Mouse (Mus musculus) stomach, embryonic 14.5 days (tissue): ENCODE data around the gene Gcnt1. TPM values are rescaled to one million over a fixed set of nuclear protein-coding genes. Genes with fewer than 3 reads are reported as not detected.

ENCODE experiments used
- ATAC-seq: fragments of 200-750 bp; cut with Nextera tagmentation; 2 replicates; pipeline ENCODE4 v1.8.0; 2017; ENCODE audit warnings: low read depth, moderate TSS enrichment; ENCODE audit not compliant: insufficient number of reproducible peaks, insufficient read depth, low FRiP score
- H3K27ac ChIP-seq: fragments of 300-500 bp; sonication (generic); 2 replicates; pipeline ENCODE4 v1.5.1; 2014; ENCODE audit warnings: mild to moderate bottlenecking, low read length, moderate library complexity, mixed read lengths
- H3K27me3 ChIP-seq: fragments of 300-500 bp; sonication (generic); 2 replicates; pipeline ENCODE4 v1.6.1; 2014; ENCODE audit warnings: low read length, control low read depth, mixed read lengths; ENCODE audit not compliant: control insufficient read depth, insufficient read depth
- H3K36me3 ChIP-seq: fragments of 300-500 bp; sonication (generic); 2 replicates; pipeline ENCODE4 v1.6.1; 2014; ENCODE audit warnings: mild to moderate bottlenecking, control low read depth, low read length, moderate library complexity, mixed read lengths; ENCODE audit not compliant: control insufficient read depth, insufficient read depth
- H3K4me1 ChIP-seq: fragments of 300-500 bp; sonication (generic); 2 replicates; pipeline ENCODE4 v1.6.1; 2014; ENCODE audit warnings: low read length, control low read depth, mixed read lengths; ENCODE audit not compliant: control insufficient read depth, insufficient read depth
- H3K4me2 ChIP-seq: fragments of 300-500 bp; sonication (generic); replicated peaks from 2 replicates; pipeline ENCODE4 v1.6.1; 2014; ENCODE audit warnings: low read depth, low read length, control low read depth
- H3K4me3 ChIP-seq: fragments of 300-500 bp; sonication (generic); 2 replicates; pipeline ENCODE4 v1.5.1; 2014; ENCODE audit warnings: low read depth, low read length, control low read depth
- H3K9ac ChIP-seq: fragments of 300-500 bp; sonication (generic); replicated peaks from 2 replicates; pipeline ENCODE4 v1.6.1; 2014; ENCODE audit warnings: low read depth, mild to moderate bottlenecking, control low read depth, low read length, moderate library complexity, mixed read lengths
- H3K9me3 ChIP-seq: fragments of 300-500 bp; sonication (generic); 2 replicates; pipeline ENCODE4 v1.6.1; 2016; ENCODE audit warnings: low read depth, low read length, control low read depth; ENCODE audit not compliant: control insufficient read depth
- WGBS: fragments of 180-500 bp; shearing (Covaris S2); extraction: QIAGEN DNeasy Blood & Tissue Kit; methylation state at CpG from one replicate; pipeline ENCODE4 v1.1.7; 2014; 5-methylcytosine and 5-hydroxymethylcytosine counted together
- polyA plus RNA-seq: library from polyadenylated mRNA; unstranded; fragments of >200 nt; fragmentation: Nextera tagmentation; extraction: Ambion mirVana; gene quantifications from 2 replicates; pipeline ENCODE4 v1.2.1, GENCODE M21; 2014

Gcnt1 gene
- polyA plus RNA-seq, 1 experiment from 2014 or later: 4.6 TPM

DNA sequence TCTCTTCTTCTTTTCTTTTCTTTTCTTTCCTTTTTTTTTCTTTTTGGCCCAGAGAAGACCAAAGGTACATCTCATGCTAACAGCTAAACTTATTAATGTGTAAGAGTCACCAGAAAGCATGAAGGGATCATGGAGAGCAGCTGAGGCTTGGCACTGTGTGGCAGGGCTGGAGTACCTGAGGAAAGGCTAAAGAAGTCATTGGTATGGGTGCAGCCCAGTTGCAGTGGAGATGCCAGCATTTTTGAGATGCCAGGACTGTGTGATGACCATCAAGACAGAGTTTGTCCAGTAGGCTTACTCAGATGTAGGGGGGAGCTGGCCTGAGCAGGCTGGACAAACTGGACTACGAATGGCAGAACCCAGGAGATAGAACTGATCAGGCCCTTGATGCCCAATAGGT is 58.9 kb downstream of the Gcnt1 start:
- H3K4me2 ChIP-seq: no peak overlapping the region
- WGBS: 92% methylated on average over 1 of the region's 1 CpGs
- ATAC-seq: no peak

DNA sequence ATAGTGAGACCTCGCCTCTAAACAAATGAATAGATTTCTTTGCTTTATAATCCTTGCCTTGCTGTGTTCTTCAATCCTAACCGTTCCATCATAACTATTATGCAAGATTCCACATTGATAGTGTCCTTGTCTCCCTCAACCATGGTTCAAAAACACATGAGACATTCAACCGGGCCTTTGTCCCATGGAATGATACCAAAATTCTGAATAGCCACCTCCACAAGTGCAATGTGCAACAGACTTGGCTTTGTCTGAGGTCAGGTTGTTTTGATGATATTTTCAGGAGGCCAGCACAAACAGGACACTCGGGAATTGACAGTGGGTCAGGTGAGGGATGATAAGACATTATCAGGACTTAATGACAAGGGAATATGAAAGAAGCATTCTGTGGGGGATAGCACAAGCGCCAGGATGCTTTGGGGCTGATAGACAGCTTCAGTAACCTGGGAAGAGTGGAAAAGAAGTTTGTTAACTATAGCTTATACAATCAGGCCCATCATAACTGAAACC is 59.9 kb downstream of the Gcnt1 start:
- Histone ChIP-seq H3K4me3 (no peak overlapping the region), H3K4me2 (no peak overlapping the region), H3K9me3 (no peaks in the 10 kb centered on the region), H3K27me3 (no peaks in the 10 kb centered on the region), H3K36me3 (no peaks in the 10 kb centered on the region), H3K9ac (no peak overlapping the region), H3K27ac (no peak overlapping the region), H3K4me1 (no peaks in the 10 kb centered on the region)
- 88% methylated on average over 5 of the region's 5 CpGs for WGBS
- ATAC-seq: no peak

More for the DNA sequence above, 58.9 kb downstream of the Gcnt1 start:
- no peaks in the 10 kb centered on the region for H3K4me1 ChIP-seq
- H3K27ac ChIP-seq: no peak overlapping the region
- H3K36me3 ChIP-seq: no peaks in the 10 kb centered on the region
- H3K9me3 ChIP-seq: no peaks in the 10 kb centered on the region
- no peaks in the 10 kb centered on the region for H3K27me3 ChIP-seq
- no peak overlapping the region for H3K9ac ChIP-seq
- H3K4me3 ChIP-seq: no peak overlapping the region

DNA sequence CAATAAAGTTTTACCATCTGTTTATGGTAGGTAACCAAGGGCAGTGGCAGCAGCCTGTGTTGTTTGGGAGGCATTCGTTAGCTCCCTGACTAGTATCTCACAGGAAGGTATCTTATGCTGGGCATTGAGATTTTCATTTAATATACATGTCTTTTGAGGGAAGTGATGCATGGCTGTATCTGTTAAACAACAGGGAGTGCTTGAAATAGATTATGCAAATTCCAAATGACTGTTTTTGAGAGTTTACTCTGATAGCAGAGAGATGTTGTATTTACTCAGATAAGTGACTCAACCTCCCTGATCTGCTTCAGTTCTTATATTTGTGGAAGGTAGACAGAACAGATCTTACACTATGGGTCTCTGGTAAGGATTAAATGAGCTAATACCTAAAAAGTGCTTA is 61.1 kb downstream of the Gcnt1 start:
- no peaks in the 10 kb centered on the region for H3K4me1 ChIP-seq
- H3K4me2 ChIP-seq: no peak overlapping the region
- no peaks in the 10 kb centered on the region for H3K36me3 ChIP-seq
- H3K27me3 ChIP-seq: no peaks in the 10 kb centered on the region
- H3K4me3 ChIP-seq: no peak overlapping the region
- no peak overlapping the region for H3K27ac ChIP-seq
- 88% methylated on average over 1 of the region's 1 CpGs for WGBS
- no peak for ATAC-seq
- no peak overlapping the region for H3K9ac ChIP-seq
- H3K9me3 ChIP-seq: no peaks in the 10 kb centered on the region

DNA sequence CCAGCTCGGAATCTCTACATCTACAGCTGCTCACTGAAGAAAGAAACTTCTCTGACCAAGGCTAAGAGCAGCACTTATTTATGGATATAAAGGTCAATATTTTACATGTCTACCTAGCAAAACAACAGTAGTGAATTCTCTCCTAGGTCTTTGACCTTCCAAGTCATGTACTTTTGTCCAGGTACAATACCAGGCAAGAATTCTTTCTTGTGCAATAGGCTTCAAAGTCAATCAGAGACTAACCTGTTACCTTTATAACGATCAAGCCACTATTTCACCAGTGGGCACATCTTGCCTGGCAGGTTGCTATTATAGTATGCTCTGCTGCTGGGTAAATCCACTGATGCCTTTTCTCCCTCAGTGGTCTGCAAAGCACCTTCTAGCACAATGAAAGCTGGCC is 61.6 kb downstream of the Gcnt1 start:
- no peak for ATAC-seq
- 93% methylated on average over 2 of the region's 2 CpGs for WGBS
- no peaks in the 10 kb centered on the region for H3K27me3 ChIP-seq
- H3K9me3 ChIP-seq: no peaks in the 10 kb centered on the region
- no peaks in the 10 kb centered on the region for H3K36me3 ChIP-seq
- H3K4me1 ChIP-seq: no peaks in the 10 kb centered on the region
- no peak overlapping the region for H3K4me3 ChIP-seq
- H3K9ac ChIP-seq: no peak overlapping the region
- no peak overlapping the region for H3K4me2 ChIP-seq
- no peak overlapping the region for H3K27ac ChIP-seq

DNA sequence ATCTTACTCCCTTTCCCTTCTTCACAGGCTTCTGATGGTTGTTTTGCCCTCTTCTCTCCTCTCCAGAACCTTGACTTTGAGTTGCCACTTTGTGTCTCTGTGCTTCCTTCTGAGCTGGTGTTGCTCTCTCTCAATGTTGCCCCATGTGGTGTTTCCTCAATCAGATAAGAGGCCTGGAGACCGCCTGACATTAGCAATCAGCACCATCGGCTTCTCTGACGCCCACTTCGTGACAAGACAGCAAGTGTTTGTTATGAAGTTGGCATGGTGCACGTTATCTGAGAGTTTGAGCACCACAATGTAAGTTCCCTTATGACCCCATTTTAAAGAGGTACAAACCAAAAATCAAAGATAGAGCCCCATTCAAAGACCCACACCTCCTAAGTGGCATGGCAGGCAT is 76.6 kb downstream of the Gcnt1 start:
- WGBS: 71% methylated on average over 5 of the region's 5 CpGs
- Histone ChIP-seq H3K27me3 (no peaks in the 10 kb centered on the region), H3K4me1 (no peaks in the 10 kb centered on the region), H3K9ac (no peak overlapping the region), H3K4me2 (no peak overlapping the region), H3K36me3 (no peaks in the 10 kb centered on the region), H3K9me3 (no peaks in the 10 kb centered on the region), H3K4me3 (no peak overlapping the region), H3K27ac (no peak overlapping the region)
- ATAC-seq: no peak

DNA sequence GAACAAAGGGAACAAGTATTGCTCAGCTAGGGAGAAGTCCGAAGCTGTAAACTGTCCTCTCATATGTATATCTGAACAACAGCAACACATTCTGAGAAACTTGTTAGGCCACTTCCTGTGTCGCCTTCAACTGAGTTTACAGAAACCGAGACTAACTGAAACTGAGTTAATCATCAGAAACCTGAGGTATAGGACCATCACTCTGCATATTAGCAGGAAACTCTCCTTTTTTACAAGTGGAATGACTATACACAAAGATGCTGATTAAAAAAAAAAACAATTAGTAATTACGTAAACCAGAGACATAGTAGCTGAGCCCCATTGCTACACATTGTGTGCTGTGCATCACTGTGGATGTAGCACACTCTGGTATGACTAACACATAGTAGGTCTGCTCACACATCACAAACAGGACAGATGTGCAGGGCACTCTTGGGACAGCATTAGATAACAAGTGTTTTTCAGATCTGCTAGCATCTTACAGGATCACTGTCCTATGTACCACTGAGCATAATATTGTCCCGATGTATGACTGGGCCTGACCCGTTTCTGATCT is 77.4 kb downstream of the Gcnt1 start:
- no peaks in the 10 kb centered on the region for H3K27me3 ChIP-seq
- H3K4me2 ChIP-seq: no peak overlapping the region
- no peaks in the 10 kb centered on the region for H3K36me3 ChIP-seq
- 73% methylated on average over 6 of the region's 6 CpGs for WGBS
- H3K9ac ChIP-seq: no peak overlapping the region
- H3K4me3 ChIP-seq: no peak overlapping the region
- no peak for ATAC-seq
- H3K4me1 ChIP-seq: no peaks in the 10 kb centered on the region
- no peak overlapping the region for H3K27ac ChIP-seq
- H3K9me3 ChIP-seq: no peaks in the 10 kb centered on the region

DNA sequence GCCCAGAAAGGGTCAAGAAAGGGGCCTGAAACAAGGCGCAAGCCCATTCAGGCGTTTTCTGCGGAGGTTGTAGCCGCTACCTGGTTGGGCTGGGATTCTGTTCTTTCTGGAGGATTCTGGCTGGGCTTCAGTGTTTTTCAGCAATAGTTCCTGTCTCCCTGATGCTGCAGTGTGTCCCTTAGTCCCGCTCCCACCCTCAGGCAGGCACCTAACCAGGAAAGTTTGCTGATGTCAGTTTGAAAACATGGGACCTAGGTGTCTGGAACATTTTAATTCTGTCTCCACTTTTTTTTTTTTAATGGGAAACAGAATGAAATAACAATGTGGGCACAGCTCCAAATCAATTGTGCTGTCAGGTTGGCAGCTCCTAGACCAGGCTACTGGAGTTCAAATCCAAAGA is 78.5 kb downstream of the Gcnt1 start:
- no peak overlapping the region for H3K4me3 ChIP-seq
- H3K36me3 ChIP-seq: no peaks in the 10 kb centered on the region
- H3K4me1 ChIP-seq: 0 out of 2 replicates have a peak, but pooled peaks cover under 1% of the 10 kb centered on the region
- no peak for ATAC-seq
- WGBS: 89% methylated on average over 5 of the region's 5 CpGs
- no peaks in the 10 kb centered on the region for H3K27me3 ChIP-seq
- H3K9ac ChIP-seq: no peak overlapping the region
- H3K9me3 ChIP-seq: no peaks in the 10 kb centered on the region
- no peak overlapping the region for H3K27ac ChIP-seq
- H3K4me2 ChIP-seq: no peak overlapping the region

DNA sequence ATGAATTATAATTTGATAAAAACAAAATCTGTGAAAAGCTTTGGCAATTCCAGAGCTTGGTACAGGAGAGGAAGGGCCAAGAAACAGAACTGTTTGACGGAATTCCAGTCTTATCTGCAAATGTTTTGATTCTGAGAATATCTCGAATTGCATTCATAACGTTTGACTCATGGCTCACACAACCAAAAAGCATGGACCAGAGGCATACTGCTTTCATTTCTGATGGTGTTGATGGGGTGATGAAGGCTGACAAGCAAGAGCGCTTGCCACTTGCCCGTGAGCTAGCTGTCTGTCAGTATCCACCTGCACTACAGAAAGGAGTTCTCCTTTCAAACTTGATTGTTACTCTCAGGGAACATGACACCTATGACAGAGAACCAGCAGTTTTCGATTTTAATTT is 83.1 kb downstream of the Gcnt1 start:
- Histone ChIP-seq H3K4me2 (no peak overlapping the region), H3K9me3 (no peaks in the 10 kb centered on the region), H3K4me3 (no peak overlapping the region), H3K36me3 (no peaks in the 10 kb centered on the region), H3K27me3 (no peaks in the 10 kb centered on the region), H3K4me1 (0 out of 2 replicates have a peak, but pooled peaks cover 2% of the 10 kb centered on the region), H3K27ac (no peak overlapping the region), H3K9ac (no peak overlapping the region)
- no peak for ATAC-seq
- WGBS: 57% methylated on average over 6 of the region's 6 CpGs

DNA sequence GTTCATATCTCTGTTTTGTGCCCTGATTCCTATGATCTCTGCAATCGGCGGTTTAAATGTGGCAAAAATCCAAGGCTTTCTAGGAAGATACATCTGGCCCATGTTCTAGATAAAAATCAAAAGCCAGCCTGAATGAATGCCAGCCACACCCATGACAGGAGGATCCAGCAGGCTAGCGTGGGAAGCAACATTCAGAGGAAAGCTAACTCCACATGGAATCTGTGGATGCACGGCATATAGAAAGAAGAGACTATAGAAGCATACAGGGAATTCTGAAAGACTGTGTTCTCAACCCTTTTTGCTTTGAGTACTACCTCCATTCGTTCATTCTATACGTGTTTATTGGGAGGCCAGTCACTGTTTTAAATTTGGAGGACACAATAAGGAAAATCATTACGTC is 86.6 kb downstream of the Gcnt1 start:
- Histone ChIP-seq H3K4me2 (no peak overlapping the region), H3K4me1 (0 out of 2 replicates have a peak, but pooled peaks cover 2% of the 10 kb centered on the region), H3K9me3 (no peaks in the 10 kb centered on the region), H3K9ac (no peak overlapping the region), H3K27ac (no peak overlapping the region), H3K4me3 (no peak overlapping the region), H3K36me3 (no peaks in the 10 kb centered on the region), H3K27me3 (no peaks in the 10 kb centered on the region)
- no peak for ATAC-seq
- WGBS: 82% methylated on average over 7 of the region's 7 CpGs
